Mouse (Mus musculus) kidney, adult 2 months (tissue): ENCODE results near the gene Sycp2l.

Experiments
- CTCF ChIP-seq: fragments of 200-500 bp; conservative IDR thresholded peaks from 2 replicates; pipeline ENCODE4 v1.5.1; 2011; ENCODE audit warnings: low read depth, mild to moderate bottlenecking, control low read depth, low read length, moderate library complexity, mixed read lengths; ENCODE audit not compliant: insufficient read depth, insufficient read length
- POLR2A ChIP-seq: fragments of 200-500 bp; IDR thresholded peaks from one replicate; pipeline ENCODE4 v1.6.1; 2011; ENCODE audit warnings: low read depth, low read length, control low read depth

DNA sequence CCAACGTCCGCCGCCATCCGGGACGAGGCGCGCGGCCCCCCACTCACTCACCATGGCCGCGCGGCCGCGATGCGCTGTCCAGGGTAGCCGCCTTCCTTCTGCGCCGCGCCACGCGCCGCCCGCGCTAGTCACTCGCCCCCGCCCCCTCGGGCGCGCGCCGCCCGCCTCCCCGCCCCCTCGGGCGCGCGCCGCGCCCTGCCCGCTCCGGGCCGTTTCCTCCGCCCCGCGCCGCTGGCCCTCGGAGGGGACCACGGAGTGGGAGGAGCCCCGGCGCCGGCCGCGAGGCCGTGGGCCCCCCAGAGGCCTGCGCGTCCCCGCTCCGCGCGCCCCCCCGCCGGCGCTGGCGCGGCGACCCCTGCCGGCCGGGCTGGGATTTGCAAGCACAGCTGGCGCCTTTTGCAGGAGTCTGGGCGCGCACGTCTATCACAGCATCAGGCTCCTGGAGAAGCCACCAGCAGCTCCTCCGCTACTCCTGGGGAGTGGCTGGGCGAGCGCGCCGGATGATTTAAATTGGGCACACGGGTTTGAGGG, 106.3 kb downstream of the Sycp2l start, which contains the start of gene Elovl2:
- TF ChIP-seq CTCF (peak; percentile 40), POLR2A (no peak)
